Mouse (Mus musculus) G1E-ER4 (cell line): ENCODE data around the gene Aurkb. TPM values are rescaled to one million over a fixed set of nuclear protein-coding genes. Genes with fewer than 3 reads are reported as not detected.

ENCODE experiments used
- GATA1 ChIP-seq: IDR thresholded peaks from one replicate; pipeline ENCODE4 v1.8.0; 2012; ENCODE audit warnings: low read length, inconsistent platforms
- polyA plus RNA-seq: library from polyadenylated mRNA; stranded (reverse); fragments of >175 nt; gene quantifications from 2 replicates; pipeline ENCODE4 v1.2.3, GENCODE M21; 2012

The Aurkb gene
- polyA plus RNA-seq, 1 experiment: 345 TPM

- TF ChIP-seq GATA1: no peak
Observed at GRCm38 (mm10) chr11:69059357-69059974, 14.0 kb downstream of the Aurkb start, which contains the start of gene Borcs6. Gene Borcs6, plus strand, starts transcription at chr11:69059717.

DNA sequence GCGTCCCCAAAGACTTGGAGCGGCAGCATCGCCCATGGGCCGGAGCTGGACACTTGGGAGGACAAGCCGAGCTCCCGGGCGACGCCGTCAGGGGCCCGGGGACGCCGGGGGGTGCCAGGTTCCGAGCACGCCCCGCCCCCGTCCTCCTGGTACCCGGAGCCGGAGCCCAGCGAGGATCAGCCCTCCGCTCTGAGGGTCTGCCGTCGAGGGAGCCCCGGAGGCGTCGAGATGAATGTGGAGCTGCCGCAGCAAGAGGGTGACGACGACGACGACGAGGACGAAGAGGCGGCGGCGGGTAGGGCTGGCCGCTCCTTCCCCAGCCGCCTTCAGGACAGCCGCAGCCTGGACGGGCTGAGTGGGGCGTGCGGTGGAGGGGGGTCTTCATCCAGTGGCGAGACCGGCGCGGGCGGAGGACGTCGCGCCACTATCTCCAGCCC lies 14.5 kb downstream of the Aurkb start:
- no peak for TF ChIP-seq GATA1

DNA sequence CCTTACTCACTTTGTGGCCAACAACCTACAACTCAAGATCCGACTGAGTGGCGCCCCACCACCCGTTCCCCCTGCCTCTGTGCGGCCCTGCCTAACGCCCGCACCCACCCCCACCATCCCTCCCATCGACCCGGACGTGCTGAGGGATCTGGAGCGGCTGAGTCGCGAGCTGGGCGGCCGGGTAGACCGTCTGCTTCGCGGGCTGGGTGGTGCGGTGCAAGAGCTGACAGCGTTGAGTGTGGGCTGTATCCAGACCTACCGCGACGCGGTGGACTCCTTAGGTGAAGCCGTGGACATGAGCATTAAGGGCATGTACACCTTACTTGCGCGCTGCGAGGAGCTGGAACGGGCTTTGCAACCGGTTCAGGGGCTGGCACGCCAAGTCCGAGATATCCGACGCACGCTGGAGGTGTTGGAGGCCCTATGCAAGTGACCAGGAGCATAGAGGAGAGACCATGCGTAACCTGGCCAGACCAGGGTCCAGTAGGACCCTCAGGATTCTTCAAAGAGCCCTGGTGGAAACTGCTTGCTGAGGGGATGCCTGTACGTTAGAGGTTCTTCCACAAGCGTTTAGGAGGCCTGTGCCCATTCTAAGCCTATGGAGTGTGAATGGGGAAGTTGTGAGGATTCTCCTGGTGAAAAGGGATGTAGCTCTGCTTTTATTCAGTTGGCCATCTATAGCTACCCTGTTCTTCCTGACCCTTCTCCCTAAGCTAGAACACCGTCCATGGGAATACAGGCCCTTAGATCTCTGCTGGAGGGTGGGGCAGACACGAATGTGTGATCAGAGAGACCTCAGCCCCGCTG lies 15.2 kb downstream of the Aurkb start:
- no peak for TF ChIP-seq GATA1

GRCm38 (mm10) chr11:69061255-69061912 lies 15.9 kb downstream of the Aurkb start:
- no peak for TF ChIP-seq GATA1

- TF ChIP-seq GATA1: no peak
Observed at GRCm38 (mm10) chr11:69062194-69062760, 16.8 kb downstream of the Aurkb start.

DNA sequence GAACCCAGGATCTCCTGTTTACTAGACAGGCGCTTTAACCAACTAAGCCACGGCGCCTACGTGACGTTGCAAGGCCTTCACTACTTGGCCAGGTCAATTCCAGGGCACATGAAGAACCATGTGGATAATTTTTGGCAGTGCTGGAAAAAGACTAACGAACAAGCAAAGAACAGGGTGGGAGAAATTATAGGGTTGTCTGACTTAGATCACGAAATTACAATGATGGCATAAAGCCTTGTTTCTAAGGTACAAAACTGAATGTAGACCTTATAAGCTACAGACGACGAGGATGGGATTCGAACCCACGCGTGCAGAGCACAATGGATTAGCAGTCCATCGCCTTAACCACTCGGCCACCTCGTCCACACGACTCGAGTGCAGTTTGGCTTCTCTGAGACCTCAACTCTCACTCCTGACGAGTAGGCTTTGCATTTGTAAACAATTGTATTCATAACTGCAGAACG lies 17.3 kb downstream of the Aurkb start:
- TF ChIP-seq GATA1: no peak

DNA sequence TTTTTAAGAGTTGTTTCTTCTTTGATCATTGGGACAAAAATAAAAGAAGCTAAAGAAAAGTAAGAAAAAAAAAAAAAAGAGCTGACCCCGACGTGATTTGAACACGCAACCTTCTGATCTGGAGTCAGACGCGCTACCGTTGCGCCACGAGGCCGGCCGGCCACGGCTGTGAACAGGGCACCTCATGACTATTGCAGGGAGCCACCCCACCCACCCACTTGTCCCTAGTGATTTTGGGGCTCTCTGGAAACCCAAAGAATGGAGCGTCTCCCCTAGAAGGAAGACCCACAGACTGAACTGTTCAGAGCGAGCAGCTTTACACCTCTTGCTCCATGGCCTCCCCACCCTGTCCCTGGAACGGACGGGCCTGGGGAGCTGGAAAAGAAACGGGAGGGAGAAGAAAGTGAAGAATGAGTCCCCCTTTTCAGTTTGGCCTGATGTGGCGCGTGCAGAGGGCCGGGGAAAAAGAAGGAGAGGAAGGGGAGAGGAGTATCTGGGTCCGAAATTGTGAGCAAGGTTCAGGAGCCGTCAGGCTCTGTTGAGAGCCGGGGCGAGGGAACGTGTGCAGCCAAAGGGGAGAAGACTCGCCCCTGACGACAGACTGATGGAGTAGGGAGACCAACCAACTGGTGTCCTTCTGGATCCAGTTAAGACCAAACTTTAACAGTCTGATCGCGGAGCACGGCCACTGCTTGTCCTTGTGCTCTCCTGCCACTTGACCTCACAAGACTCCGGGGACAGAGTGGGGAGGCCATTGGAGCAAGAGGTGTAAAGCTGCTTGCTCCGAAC lies 18.2 kb downstream of the Aurkb start:
- TF ChIP-seq GATA1: no peak

GRCm38 (mm10) chr11:69064259-69065133 lies 19.0 kb downstream of the Aurkb start:
- no peak for TF ChIP-seq GATA1

- TF ChIP-seq GATA1: no peak
Observed at GRCm38 (mm10) chr11:69065394-69065925, 20.0 kb downstream of the Aurkb start.

DNA sequence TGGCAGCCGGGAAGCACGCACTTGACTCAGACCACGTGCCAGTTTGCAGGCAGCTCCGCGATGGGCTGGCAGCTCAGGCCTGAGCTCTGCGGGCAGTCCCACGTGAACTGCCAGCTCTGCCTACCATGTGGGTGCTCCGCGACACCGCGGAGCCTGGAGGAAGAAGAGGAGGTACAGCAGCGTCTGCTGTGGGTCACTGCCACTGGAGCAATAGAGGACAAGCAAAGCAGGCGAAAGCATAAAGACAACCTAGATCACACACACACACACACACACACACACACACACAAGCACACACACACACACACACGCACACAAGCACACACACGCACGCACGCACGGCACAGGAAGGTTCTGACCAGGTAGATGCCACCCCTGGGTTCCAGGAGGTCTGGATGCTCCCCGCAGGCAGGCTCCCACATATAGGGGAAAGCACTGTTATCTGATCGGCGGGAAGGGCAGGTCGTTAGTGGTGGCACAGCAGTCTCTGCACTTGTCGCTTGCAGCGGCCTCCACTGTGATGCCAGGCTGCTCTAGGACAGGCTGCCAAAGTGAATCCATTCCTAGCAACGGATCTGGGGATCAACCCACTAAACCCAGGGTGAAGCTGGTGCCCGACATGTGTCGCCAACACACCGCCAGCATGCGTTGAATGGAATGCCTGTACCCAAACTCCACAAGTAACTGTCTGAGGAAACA lies 20.9 kb downstream of the Aurkb start:
- peak; percentile 53 for TF ChIP-seq GATA1

DNA sequence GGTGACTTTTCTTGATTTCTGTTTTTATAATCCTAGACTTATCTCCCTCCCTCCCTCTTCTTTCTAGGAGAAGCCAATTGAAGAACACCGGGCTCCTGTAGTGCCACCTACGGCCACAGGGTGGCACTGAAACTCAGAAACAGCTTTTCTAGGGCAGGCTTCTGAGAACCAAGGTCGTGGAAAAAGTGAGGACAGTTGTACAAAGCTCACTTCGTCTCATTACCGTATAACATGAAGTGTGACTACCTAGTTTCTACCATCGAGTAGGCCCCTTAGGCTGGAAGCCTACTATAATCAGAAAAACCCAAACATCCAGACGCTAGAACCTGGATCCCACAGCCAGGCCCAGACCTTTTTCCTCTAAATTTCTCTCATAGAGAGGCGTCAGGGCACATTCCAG lies 21.5 kb downstream of the Aurkb start:
- no peak for TF ChIP-seq GATA1

- TF ChIP-seq GATA1: no peak
Observed at GRCm38 (mm10) chr11:69067601-69068000, 22.2 kb downstream of the Aurkb start.

GRCm38 (mm10) chr11:69070093-69070492 lies 24.6 kb downstream of the Aurkb start:
- TF ChIP-seq GATA1: no peak

DNA sequence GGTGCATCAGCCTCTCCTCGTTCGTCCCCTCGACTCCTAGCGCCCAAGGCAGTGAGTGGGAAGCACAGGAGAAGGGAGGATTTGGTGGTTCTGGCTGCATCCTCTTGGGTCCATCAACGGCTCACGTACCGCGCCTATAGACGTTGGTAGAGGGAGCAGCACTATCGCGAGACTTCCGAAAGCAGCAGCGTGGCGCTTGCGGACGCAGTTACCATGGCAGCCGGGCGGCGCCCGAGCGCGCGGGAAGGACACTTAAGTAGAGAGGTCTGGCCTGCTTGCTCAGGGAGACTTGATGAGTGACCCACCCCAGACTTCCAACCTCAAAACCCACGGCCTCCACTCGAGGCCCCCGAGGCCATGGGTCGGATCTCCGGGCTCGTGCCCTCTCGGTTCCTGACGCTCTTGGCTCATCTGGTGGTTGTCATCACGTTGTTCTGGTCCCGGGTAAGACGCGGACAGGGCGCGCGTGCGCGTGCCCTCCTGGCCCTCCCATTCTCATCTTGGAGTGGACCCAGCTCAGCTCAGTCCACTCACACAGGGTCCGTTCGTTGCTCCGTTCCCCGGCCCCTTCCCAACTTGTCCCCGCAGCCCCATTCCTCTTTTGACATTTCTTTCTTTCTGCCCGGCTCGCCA lies 25.3 kb downstream of the Aurkb start, which contains the start of gene Tmem107:
Gene Tmem107 (plus strand): TSS at position 217 of the 633 bp plus-strand sequence.
- TF ChIP-seq GATA1: no peak
